Mouse (Mus musculus) cortical plate, adult 2 months (tissue): ENCODE measurements at regions not wholly inside any gene's neighbourhood (a gene's known extent, or its start where the extent isn't known, plus 50 kb on each side); places are given as distances from the start of the nearest gene placed in this dataset.

Experiments used
- CTCF ChIP-seq: fragments of 200-500 bp; IDR thresholded peaks from 2 replicates; pipeline ENCODE4 v1.5.1; 2011; ENCODE audit warnings: mild to moderate bottlenecking, control low read depth, low read length; ENCODE audit not compliant: insufficient read depth; ENCODE audit errors: extremely low read depth
- POLR2A ChIP-seq: fragments of 200-500 bp; IDR thresholded peaks from 2 replicates; pipeline ENCODE4 v1.6.1; 2011; ENCODE audit warnings: mild to moderate bottlenecking, low read length, control low read depth; ENCODE audit not compliant: insufficient read depth; ENCODE audit errors: extremely low read depth

DNA sequence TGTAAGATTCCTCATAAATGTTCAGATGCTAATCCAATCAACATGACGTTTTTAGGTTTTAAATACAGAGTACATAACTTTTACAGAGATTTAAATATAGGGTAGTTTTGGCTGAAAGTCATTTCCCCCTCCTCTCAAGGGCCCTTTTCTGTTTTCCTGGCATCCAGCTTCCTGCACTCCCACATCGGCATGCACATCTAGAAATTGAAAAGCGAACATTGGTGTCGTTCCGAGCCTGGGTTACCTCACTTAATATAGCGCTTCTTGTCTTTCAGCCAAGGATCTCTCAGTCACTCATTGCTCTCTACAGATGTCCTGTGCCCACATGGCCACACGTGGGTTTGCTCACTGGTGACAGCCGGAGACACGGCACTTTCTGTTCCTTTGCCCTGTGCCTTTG is 572.7 kb downstream of the Vrk1 start:
- TF ChIP-seq POLR2A (no peak), CTCF (no peak)
